Mouse (Mus musculus): ENCODE measurements around the gene Hk1. TPM values are rescaled to one million over a fixed set of nuclear protein-coding genes. Genes with fewer than 3 reads are reported as not detected.

Hk1 gene
- total and polyA plus RNA-seq, 3 experiments, result 119 to 447 (median 245) TPM

DNA sequence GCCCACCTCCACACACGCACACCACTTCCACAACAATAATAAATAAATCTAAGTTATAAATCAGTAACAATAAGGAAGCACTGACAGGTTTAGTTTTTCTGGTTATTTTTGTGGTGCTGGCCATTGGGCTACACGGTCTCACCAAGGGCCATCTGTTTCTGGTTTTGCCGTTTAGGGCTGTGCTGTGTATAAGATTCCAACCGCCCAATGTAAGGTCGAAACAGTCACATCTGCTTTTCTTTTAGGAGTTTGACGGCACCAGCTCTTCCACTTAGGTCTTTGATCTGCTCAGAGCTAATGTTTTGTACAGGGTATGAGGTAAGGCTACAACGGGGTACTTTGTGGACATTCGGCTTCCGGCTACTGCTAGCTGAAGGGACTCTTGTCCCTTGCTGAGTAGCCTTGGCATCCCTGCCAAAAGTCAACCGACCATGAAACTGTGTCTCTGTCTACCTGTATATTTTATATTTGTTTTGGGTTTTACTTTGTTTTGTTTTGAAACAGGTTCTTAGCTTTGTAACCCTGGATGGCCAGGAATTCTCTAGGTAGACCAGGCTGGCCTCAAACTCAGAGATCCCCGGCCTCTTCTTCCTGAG is 70.7 kb downstream of the Hk1 start:
- peaks cover 80% of the 10 kb centered on the region for H3K36me3 ChIP-seq (replicated peaks)
- no peak overlapping the region for H3K4me3 ChIP-seq (ENCODE audit: low read depth, low read length)
- DNase-seq (ENCODE audit: low spot score) (no peak), ATAC-seq (ENCODE audit: extremely low read depth, insufficient number of reproducible peaks, low FRiP score, poor library complexity, severe bottlenecking) (no peak)
- no peaks in the 10 kb centered on the region for H3K27me3 ChIP-seq (ENCODE audit: insufficient read depth, low read length)
- peaks cover 29% of the 10 kb centered on the region for H3K4me1 ChIP-seq (ENCODE audit: insufficient read depth, low read depth, low read length)
- TF ChIP-seq POLR2AphosphoS5 (IDR thresholded peaks at IDR 0.05; ENCODE audit: insufficient replicate concordance, low read depth, low read length) (no peak), TAL1 (conservative IDR thresholded peaks at IDR 0.05; ENCODE audit: low read depth, low read length) (no peak), GATA2 (IDR thresholded peaks at IDR 0.05; ENCODE audit: borderline replicate concordance, low read depth, low read length) (no peak), GATA1 (IDR thresholded peaks at IDR 0.05; ENCODE audit: borderline replicate concordance, low read length) (no peak), CTCF (IDR thresholded peaks at IDR 0.05; ENCODE audit: low read depth, low read length) (no peak)
- H3K9me3 ChIP-seq (replicated peaks), result 0 out of 2 replicates have a peak, but pooled peaks cover 4% of the 10 kb centered on the region

DNA sequence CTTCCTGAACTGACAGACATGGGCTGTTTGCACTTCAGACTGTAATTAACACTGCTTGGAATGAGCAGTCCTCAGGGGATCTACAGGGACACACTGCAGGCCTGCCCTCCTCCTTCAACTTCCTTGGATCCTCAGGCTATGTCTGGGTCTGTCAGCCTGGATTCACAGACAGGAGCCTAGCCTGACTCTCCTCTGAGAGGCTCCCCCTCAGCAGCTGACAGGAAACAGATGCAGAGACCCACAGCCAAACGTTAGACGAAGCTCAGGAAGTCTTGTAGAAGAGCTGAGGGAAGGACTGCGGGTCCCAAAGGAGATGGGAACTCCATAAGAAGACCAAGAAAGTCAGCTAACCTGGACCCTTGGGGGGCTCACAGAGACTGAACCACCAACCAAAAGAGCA is 73.2 kb downstream of the Hk1 start:
- H3K36me3 ChIP-seq (replicated peaks), result peaks cover 92% of the 10 kb centered on the region
- DNase-seq (ENCODE audit: low spot score) (no peak), ATAC-seq (ENCODE audit: extremely low read depth, insufficient number of reproducible peaks, low FRiP score, poor library complexity, severe bottlenecking) (no peak)
- H3K27me3 ChIP-seq (ENCODE audit: insufficient read depth, low read length), result no peaks in the 10 kb centered on the region
- H3K4me3 ChIP-seq (ENCODE audit: low read depth, low read length), result no peak overlapping the region
- H3K4me1 ChIP-seq (ENCODE audit: insufficient read depth, low read depth, low read length), result peaks cover 10% of the 10 kb centered on the region
- 0 out of 2 replicates have a peak, but pooled peaks cover 4% of the 10 kb centered on the region for H3K9me3 ChIP-seq (replicated peaks)
- TF ChIP-seq TAL1 (conservative IDR thresholded peaks at IDR 0.05; ENCODE audit: low read depth, low read length) (no peak), CTCF (IDR thresholded peaks at IDR 0.05; ENCODE audit: low read depth, low read length) (no peak), GATA2 (IDR thresholded peaks at IDR 0.05; ENCODE audit: borderline replicate concordance, low read depth, low read length) (no peak), GATA1 (IDR thresholded peaks at IDR 0.05; ENCODE audit: borderline replicate concordance, low read length) (no peak), POLR2AphosphoS5 (IDR thresholded peaks at IDR 0.05; ENCODE audit: insufficient replicate concordance, low read depth, low read length) (no peak)

GRCm38 (mm10) chr10:62305090-62305489 is 74.6 kb downstream of the Hk1 start:
- ATAC-seq (ENCODE audit: extremely low read depth, insufficient number of reproducible peaks, low FRiP score, poor library complexity, severe bottlenecking) (no peak), DNase-seq (ENCODE audit: low spot score) (no peak)
- TF ChIP-seq POLR2AphosphoS5 (IDR thresholded peaks at IDR 0.05; ENCODE audit: insufficient replicate concordance, low read depth, low read length) (no peak), GATA1 (IDR thresholded peaks at IDR 0.05; ENCODE audit: borderline replicate concordance, low read length) (no peak), GATA2 (IDR thresholded peaks at IDR 0.05; ENCODE audit: borderline replicate concordance, low read depth, low read length) (no peak), TAL1 (conservative IDR thresholded peaks at IDR 0.05; ENCODE audit: low read depth, low read length) (no peak), CTCF (IDR thresholded peaks at IDR 0.05; ENCODE audit: low read depth, low read length) (no peak)
- H3K4me3 ChIP-seq (ENCODE audit: low read depth, low read length), result no peak overlapping the region
- 0 out of 2 replicates have a peak, but pooled peaks cover 4% of the 10 kb centered on the region for H3K9me3 ChIP-seq (replicated peaks)
- H3K27me3 ChIP-seq (ENCODE audit: insufficient read depth, low read length), result no peaks in the 10 kb centered on the region
- H3K36me3 ChIP-seq (replicated peaks), result peaks cover 97% of the 10 kb centered on the region
- H3K4me1 ChIP-seq (ENCODE audit: insufficient read depth, low read depth, low read length), result no peaks in the 10 kb centered on the region; the same call in 1 of the 2 replicates

GRCm38 (mm10) chr10:62300006-62300827 is 79.5 kb downstream of the Hk1 start:
- H3K4me1 ChIP-seq (ENCODE audit: insufficient read depth, low read depth, low read length), result peaks cover 4% of the 10 kb centered on the region
- TF ChIP-seq TAL1 (conservative IDR thresholded peaks at IDR 0.05; ENCODE audit: low read depth, low read length), result no peak
- no peak for TF ChIP-seq POLR2AphosphoS5 (IDR thresholded peaks at IDR 0.05; ENCODE audit: insufficient replicate concordance, low read depth, low read length)
- no peak for TF ChIP-seq CTCF (IDR thresholded peaks at IDR 0.05; ENCODE audit: low read depth, low read length)
- TF ChIP-seq GATA1 (IDR thresholded peaks at IDR 0.05; ENCODE audit: borderline replicate concordance, low read length), result no peak
- ATAC-seq (ENCODE audit: extremely low read depth, insufficient number of reproducible peaks, low FRiP score, poor library complexity, severe bottlenecking) (no peak), DNase-seq (ENCODE audit: low spot score) (no peak)
- H3K9me3 ChIP-seq (replicated peaks), result no peaks in the 10 kb centered on the region
- H3K36me3 ChIP-seq (replicated peaks), result peaks cover 100% of the 10 kb centered on the region
- H3K27me3 ChIP-seq (ENCODE audit: insufficient read depth, low read length), result no peaks in the 10 kb centered on the region
- no peak overlapping the region for H3K4me3 ChIP-seq (ENCODE audit: low read depth, low read length)

- Histone ChIP-seq H3K36me3 (replicated peaks) (peaks cover 100% of the 10 kb centered on the region), H3K27me3 (ENCODE audit: insufficient read depth, low read length) (no peaks in the 10 kb centered on the region), H3K9me3 (replicated peaks) (no peaks in the 10 kb centered on the region), H3K4me3 (ENCODE audit: low read depth, low read length) (no peak overlapping the region), H3K4me1 (ENCODE audit: insufficient read depth, low read depth, low read length) (peaks cover 11% of the 10 kb centered on the region)
- no peak for ATAC-seq (ENCODE audit: extremely low read depth, insufficient number of reproducible peaks, low FRiP score, poor library complexity, severe bottlenecking)
- no peak for DNase-seq (ENCODE audit: low spot score)
- TF ChIP-seq CTCF (IDR thresholded peaks at IDR 0.05; ENCODE audit: low read depth, low read length) (no peak), TAL1 (conservative IDR thresholded peaks at IDR 0.05; ENCODE audit: low read depth, low read length) (no peak), GATA2 (IDR thresholded peaks at IDR 0.05; ENCODE audit: borderline replicate concordance, low read depth, low read length) (no peak), GATA1 (IDR thresholded peaks at IDR 0.05; ENCODE audit: borderline replicate concordance, low read length) (no peak), POLR2AphosphoS5 (IDR thresholded peaks at IDR 0.05; ENCODE audit: insufficient replicate concordance, low read depth, low read length) (no peak)
Observed at GRCm38 (mm10) chr10:62296086-62296872, 83.4 kb downstream of the Hk1 start.
